13 mouse cellular contexts compared by ENCODE assay signal in the genomic region with DNA sequence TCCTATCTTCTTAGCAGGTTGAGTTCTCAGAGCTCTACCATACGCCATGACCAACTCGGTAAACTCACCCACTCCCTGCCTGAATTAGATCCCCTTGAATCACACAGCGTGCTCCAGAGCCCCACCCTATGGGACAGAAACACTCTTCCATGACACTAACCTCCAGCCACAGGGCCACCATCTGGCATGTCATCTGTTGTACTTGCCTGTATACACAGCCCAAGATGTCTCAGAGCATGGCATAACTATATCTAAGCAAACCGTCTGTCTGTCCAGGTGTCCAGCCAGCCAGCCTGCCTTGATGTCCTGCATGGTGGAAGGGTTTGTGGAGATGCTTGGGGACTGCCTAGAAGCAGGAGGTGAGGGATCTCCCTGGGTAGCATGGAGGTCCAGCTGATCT. TPM values are rescaled to one million over a fixed set of nuclear protein-coding genes. Genes with fewer than 3 reads are reported as not detected.
DNase-seq lines count a peak whose midpoint lies in the region; ATAC-seq and TF ChIP-seq lines count a peak whose summit lies in the region.
"Had no signal": no experiment of that assay in that cellular context is flagged by ENCODE, and none has a peak within 500 bp of the region (broad histone marks: within the 10 kb centered on the region; RNA-seq: fewer than 3 reads in every experiment).

No protein-coding gene starts in this region.

- H3K36me3 ChIP-seq in hindbrain, embryonic 15.5 days = no peaks in the 10 kb centered on the region
- no peaks in the 10 kb centered on the region; the same call in 1 of the 2 replicates for H3K36me3 ChIP-seq in hindbrain, embryonic 14.5 days (replicated peaks; ENCODE audit: control insufficient read depth, insufficient read depth)

- TF ChIP-seq POLR2A in lung, adult 2 months (IDR thresholded peaks at IDR 0.05; ENCODE audit: borderline replicate concordance, extremely low read depth, low read depth, low read length) = no peak

- DNase-seq in cerebellum, adult 11 months = peak; percentile 31
- no peak for DNase-seq in hindbrain, embryonic 14.5 days (ENCODE audit: low spot score)
- no peak for DNase-seq in lung, adult 2 months
- no peak for DNase-seq in lung, postnatal 4 days
- DNase-seq in cerebellum, postnatal 14 days = peak; percentile 55
- DNase-seq: thymus, postnatal 4 days had no signal

- no peak for TF ChIP-seq CTCF in lung, adult 2 months (IDR thresholded peaks at IDR 0.05; ENCODE audit: insufficient read depth, low read length)

- no peaks in the 10 kb centered on the region for H3K27me3 ChIP-seq in hindbrain, embryonic 15.5 days
- no peaks in the 10 kb centered on the region for H3K27me3 ChIP-seq in hindbrain, embryonic 14.5 days (ENCODE audit: control insufficient read depth, insufficient read depth, low read length)
- H3K27me3 ChIP-seq: embryonic facial prominence, embryonic 12.5 days; midbrain, embryonic 12.5 days had no signal

- H3K27ac ChIP-seq in hindbrain, embryonic 15.5 days (replicated peaks) = peak overlapping the region; percentile 68
- H3K27ac ChIP-seq in hindbrain, embryonic 14.5 days = no peak overlapping the region
- H3K27ac ChIP-seq: midbrain, embryonic 12.5 days had no signal

- no peak; the same call in 1 of the 2 replicates for ATAC-seq in cerebellum, adult (ENCODE audit: insufficient number of reproducible peaks, low FRiP score, low TSS enrichment)
- ATAC-seq in hindbrain, embryonic 15.5 days (ENCODE audit: low FRiP score, low read depth) = no peak
- no peak for ATAC-seq in hindbrain, embryonic 14.5 days (ENCODE audit: low FRiP score)
- no peak for ATAC-seq in megakaryocyte, adult 5-6 weeks (ENCODE audit: poor library complexity, severe bottlenecking)

- H3K4me3 ChIP-seq in hindbrain, embryonic 15.5 days = no peak overlapping the region
- H3K4me3 ChIP-seq in hindbrain, embryonic 14.5 days (replicated peaks; ENCODE audit: low read length) = no peak overlapping the region
- H3K4me3 ChIP-seq in lung, adult 2 months (replicated peaks; ENCODE audit: extremely low read depth, low read depth, low read length) = peak overlapping the region; percentile 56
- H3K4me3 ChIP-seq: embryonic facial prominence, embryonic 12.5 days; midbrain, embryonic 12.5 days had no signal

- peaks cover 21% of the 10 kb centered on the region for H3K4me1 ChIP-seq in hindbrain, embryonic 15.5 days (replicated peaks)
- H3K4me1 ChIP-seq in hindbrain, embryonic 14.5 days (replicated peaks; ENCODE audit: control insufficient read depth, insufficient read depth, low read length) = peaks cover 19% of the 10 kb centered on the region
- H3K4me1 ChIP-seq in lung, adult 2 months (ENCODE audit: control insufficient read depth, insufficient read depth, low read length) = peaks cover 12% of the 10 kb centered on the region
- H3K4me1 ChIP-seq: midbrain, embryonic 12.5 days had no signal

- no peak overlapping the region for H3K4me2 ChIP-seq in hindbrain, embryonic 15.5 days
- no peak overlapping the region for H3K4me2 ChIP-seq in hindbrain, embryonic 14.5 days (replicated peaks)
- H3K4me2 ChIP-seq: midbrain, embryonic 12.5 days had no signal

- 84% methylated on average over 4 of the region's 4 CpGs for WGBS in hindbrain, embryonic 15.5 days
- WGBS in hindbrain, embryonic 14.5 days = 81% methylated on average over 4 of the region's 4 CpGs
- WGBS in lung, adult 2 months = 38% methylated on average over 4 of the region's 4 CpGs

- no peak overlapping the region for H3K9ac ChIP-seq in hindbrain, embryonic 15.5 days
- H3K9ac ChIP-seq in hindbrain, embryonic 14.5 days = no peak overlapping the region
- H3K9ac ChIP-seq: embryonic facial prominence, embryonic 12.5 days; midbrain, embryonic 12.5 days had no signal

- H3K9me3 ChIP-seq in hindbrain, embryonic 15.5 days = no peaks in the 10 kb centered on the region
- no peaks in the 10 kb centered on the region for H3K9me3 ChIP-seq in hindbrain, embryonic 14.5 days (ENCODE audit: control insufficient read depth, low read length)
- H3K9me3 ChIP-seq: embryonic facial prominence, embryonic 12.5 days; midbrain, embryonic 12.5 days had no signal

RNA-seq across cellular contexts. Expression of a gene that starts 6.5 kb away (rescaled TPM):
- polyA plus RNA-seq in hindbrain, embryonic 15.5 days (2015; fragmentation: Nextera tagmentation; extraction: Ambion mirVana) = 10.9 TPM in 2 replicates
- polyA plus RNA-seq in hindbrain, embryonic 14.5 days (2014; fragmentation: Nextera tagmentation; extraction: Ambion mirVana) = 11.3 and 12.4 TPM in 2 replicates
- polyA plus RNA-seq in lung, adult 2 months (2012; rRNA removed) = 340 and 393 TPM in 2 replicates
- total RNA-seq in megakaryocyte, adult 5-6 weeks (2015) = not detected in 2 replicates
- total RNA-seq in megakaryocyte, adult 5-6 weeks (2017) = not detected in 2 replicates

RNA-seq across cellular contexts. Expression of a gene that starts 38.9 kb away (rescaled TPM):
- polyA plus RNA-seq in hindbrain, embryonic 15.5 days (2015; fragmentation: Nextera tagmentation; extraction: Ambion mirVana) = 51.3 and 58.9 TPM in 2 replicates
- 39.8 and 41.7 TPM in 2 replicates for polyA plus RNA-seq in hindbrain, embryonic 14.5 days (2014; fragmentation: Nextera tagmentation; extraction: Ambion mirVana)
- 17.9 and 19.2 TPM in 2 replicates for polyA plus RNA-seq in lung, adult 2 months (2012; rRNA removed)
- 3.9 and 4.4 TPM in 2 replicates for total RNA-seq in megakaryocyte, adult 5-6 weeks (2015)
- 8.8 and 11.3 TPM in 2 replicates for total RNA-seq in megakaryocyte, adult 5-6 weeks (2017)

RNA-seq across cellular contexts. Expression of a gene that starts 43.7 kb away (rescaled TPM):
- not detected in 2 replicates for polyA plus RNA-seq in hindbrain, embryonic 15.5 days (2015; fragmentation: Nextera tagmentation; extraction: Ambion mirVana)
- not detected in 2 replicates for polyA plus RNA-seq in hindbrain, embryonic 14.5 days (2014; fragmentation: Nextera tagmentation; extraction: Ambion mirVana)
- polyA plus RNA-seq in lung, adult 2 months (2012; rRNA removed) = not detected in 2 replicates
- total RNA-seq in megakaryocyte, adult 5-6 weeks (2015) = not detected in 2 replicates
- not detected in 2 replicates for total RNA-seq in megakaryocyte, adult 5-6 weeks (2017)
- total RNA-seq: ES-E14; liver, adult 2 months had no signal
- polyA plus RNA-seq: liver, adult 2 months; midbrain, embryonic 12.5 days had no signal

RNA-seq across cellular contexts. Expression of a gene that starts 56.3 kb away (rescaled TPM):
- 29.4 and 32.2 TPM in 2 replicates for polyA plus RNA-seq in hindbrain, embryonic 15.5 days (2015; fragmentation: Nextera tagmentation; extraction: Ambion mirVana)
- polyA plus RNA-seq in hindbrain, embryonic 14.5 days (2014; fragmentation: Nextera tagmentation; extraction: Ambion mirVana) = 28.1 and 29.4 TPM in 2 replicates
- polyA plus RNA-seq in lung, adult 2 months (2012; rRNA removed) = 35.3 and 44.6 TPM in 2 replicates
- total RNA-seq in megakaryocyte, adult 5-6 weeks (2015) = 12.3 and 13.1 TPM in 2 replicates
- total RNA-seq in megakaryocyte, adult 5-6 weeks (2017) = 16.6 and 18.3 TPM in 2 replicates

Comparison
In these comparisons a context has a peak if more than half of its experiments do, and no peak if none do; other contexts are left out.
1. DNase-seq: peak in cerebellum, adult 11 months (single experiment) and cerebellum, postnatal 14 days (2 of 2); none in hindbrain, embryonic 14.5 days (single experiment), lung, adult 2 months (single experiment) and lung, postnatal 4 days (0 of 2).
2. RNA of a gene that starts 6.5 kb away (polyA plus RNA-seq): 340 to 393 TPM in lung, adult 2 months; 11.3 to 12.4 TPM in hindbrain, embryonic 14.5 days and 10.9 TPM in hindbrain, embryonic 15.5 days; every median in the first group is over 10 times any median in the second.